Mouse (Mus musculus) layer of hippocampus, adult 11-12 months (tissue): ENCODE measurements around the gene Golga7b.

Source experiments
- DNase-seq: peaks from one replicate; pipeline ENCODE4 v3.0.0; 2022; ENCODE audit warnings: low spot score

The Golga7b gene

DNA sequence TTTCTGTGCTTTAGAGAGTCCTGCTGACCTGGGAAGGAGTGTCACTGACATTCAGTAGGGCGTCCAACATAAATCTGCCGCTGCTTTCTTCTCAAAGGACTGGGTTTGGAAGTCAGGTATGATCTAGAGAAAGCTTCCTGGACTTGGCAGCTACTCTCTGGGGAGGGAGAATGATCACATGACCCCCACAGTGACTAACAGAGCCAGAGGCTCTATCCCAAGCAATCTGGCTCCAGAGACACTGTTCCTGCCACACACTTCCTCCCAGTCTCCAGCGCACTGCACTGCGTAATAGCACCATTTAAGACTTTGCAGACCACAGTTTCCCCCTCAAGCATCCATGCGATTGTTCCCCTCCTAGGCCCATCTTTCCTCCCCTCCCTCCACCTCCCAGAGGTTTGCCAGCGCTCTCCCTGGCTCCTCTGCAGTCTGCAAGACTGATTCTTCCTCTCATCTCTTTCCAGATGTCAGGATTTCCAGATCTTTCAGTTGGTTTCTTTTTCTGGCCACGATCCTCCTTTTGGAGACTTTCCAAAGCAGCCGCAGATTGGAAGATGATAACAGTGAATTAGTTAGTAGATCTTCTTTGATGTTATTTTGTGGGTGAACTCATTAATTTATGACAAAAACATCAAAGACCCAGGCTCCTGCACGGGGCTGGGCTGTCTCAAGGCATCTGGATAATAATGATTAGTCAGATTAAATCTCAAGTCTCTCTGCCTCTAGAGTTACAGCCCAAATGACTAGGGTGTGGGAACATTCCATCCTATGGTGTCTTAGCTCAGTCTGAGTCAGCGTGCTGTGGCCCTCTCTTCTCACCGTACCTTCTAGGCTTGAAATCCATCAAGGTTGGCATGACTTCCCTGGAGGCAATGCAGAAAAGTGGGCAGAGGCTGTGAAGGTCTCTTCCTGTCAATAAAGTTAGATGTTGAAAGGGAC, 2.9 kb downstream of the Golga7b start:
- DNase-seq: no peak

DNA sequence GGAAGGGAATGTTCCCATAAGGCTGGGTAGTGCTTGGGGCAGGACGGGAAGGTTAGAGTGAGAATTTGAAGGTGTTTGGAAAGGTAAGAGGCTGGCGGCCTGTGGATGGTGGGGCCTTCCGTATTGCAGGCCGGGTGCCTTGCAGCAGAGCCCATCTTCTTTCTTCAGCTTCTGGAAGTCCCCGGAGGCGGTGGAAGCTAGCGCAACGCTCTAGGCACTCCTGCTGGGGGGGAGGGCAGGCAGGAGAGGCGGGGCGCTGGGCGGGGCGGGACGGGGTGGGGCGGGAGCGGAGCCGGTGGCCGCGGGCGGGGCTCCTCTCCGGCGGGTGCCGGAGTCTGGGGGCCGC, 8.0 kb downstream of the Golga7b start:
- DNase-seq: peak; percentile 43

DNA sequence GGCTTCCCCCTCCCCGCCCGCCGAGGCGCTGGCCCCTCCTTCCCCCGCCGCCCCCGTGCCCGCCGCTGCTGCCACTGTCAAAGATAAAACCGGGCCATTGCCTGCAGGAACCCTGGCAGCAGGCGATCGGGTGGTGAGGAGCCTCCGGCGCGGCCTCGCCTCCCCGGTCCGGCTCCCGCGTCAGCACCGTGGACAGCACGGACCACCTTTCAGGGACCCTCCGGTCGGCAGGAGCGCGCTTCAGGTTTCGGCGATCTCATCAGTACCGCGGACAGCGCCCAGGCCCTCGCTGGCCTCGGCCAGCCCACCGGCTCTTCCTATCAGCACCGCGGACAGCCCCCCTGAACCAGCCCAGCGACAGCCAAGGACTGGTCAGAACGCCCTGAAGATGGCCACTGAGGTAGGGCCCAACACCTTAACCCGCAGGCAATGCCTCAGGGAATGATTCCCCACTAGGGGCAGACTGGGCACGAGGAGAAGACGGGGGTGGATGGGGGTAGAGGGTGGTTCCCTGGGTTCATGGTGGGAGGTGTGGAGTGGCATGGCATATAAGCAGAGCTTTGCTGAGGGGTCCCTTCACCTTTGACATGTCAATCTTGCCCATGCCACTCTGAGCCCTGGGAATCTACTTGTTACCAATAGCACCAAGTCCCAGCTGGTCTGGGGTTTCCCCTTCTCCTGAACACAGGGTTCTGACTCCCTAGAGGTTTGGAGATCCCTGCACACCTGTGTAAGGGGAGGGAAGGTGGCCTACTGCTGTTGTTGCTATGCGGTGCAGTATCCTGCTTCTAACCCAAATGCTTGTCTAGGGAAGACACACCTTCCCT, 8.6 kb downstream of the Golga7b start:
- DNase-seq: peak; percentile 44

DNA sequence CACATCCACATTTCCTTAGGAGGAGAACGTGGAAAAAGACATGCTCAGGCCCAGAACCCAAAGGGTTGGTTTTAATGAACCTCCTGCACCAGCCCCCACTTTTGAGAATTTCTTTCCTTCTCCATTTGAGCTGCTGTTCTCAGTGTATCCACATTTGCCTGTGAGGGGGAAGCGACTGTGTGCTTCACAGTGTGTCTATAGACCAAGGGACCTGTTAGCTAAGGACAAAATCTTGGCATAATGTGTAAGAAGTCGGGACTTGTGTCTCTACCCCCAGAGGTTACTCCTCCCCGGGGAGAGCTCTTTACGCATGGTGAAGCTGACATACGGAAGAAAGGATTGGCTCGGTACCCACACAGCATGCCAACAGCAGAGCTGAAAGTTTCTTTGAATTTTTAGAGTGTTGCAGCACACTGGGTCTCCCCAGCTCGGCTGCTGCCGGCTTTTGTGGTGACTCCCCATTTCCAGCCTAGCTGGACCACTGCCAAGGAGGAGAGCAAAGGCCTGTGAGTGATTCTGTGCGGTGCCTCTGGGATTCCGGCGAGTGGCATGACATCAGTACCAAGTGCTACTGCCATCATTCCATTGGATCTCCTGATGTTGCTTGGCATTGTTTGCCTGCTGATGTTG, 9.4 kb downstream of the Golga7b start:
- DNase-seq: peak; percentile 40

DNA sequence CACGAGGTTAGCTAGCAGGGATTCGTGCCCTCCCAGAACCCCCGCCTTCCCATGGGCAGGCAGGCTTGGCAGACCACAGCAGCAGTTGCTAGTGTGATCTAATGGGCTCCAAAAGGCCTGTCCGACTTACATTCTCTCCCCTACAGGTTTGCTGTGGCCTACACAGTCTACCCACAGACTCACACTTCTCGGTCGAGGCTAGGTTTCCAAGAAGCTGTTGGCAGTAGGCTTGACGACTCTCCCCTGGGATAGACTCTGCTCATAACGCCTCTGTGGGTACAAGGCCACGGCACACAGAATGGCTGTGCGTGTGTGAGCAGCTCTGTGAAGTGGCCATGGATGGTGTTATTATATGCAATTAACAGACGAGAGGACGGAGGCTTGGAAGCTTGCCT, 9.9 kb downstream of the Golga7b start:
- DNase-seq: no peak

GRCm38 (mm10) chr19:42258031-42258430, 10.7 kb downstream of the Golga7b start:
- no peak for DNase-seq

GRCm38 (mm10) chr19:42258596-42258995, 11.2 kb downstream of the Golga7b start:
- no peak for DNase-seq

DNA sequence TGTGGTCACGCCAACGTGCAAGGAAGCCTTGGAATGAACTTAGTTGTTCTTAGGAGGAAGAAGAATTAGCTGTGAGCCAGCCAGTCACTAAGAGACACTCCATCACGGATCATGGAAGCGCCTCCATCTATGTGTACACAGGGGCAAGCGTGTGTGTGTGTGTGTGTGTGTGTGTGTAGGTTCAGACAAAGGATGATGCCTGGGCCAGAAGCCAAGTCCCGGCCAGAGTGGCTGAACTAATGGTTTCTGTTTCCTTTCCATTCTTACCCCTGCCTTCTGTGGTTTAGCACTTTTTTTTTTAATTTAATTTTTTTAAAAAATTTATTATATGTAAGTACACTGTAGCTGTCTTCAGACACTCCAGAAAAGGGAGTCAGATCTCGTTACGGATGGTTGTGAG, 13.1 kb downstream of the Golga7b start:
- DNase-seq: no peak

DNA sequence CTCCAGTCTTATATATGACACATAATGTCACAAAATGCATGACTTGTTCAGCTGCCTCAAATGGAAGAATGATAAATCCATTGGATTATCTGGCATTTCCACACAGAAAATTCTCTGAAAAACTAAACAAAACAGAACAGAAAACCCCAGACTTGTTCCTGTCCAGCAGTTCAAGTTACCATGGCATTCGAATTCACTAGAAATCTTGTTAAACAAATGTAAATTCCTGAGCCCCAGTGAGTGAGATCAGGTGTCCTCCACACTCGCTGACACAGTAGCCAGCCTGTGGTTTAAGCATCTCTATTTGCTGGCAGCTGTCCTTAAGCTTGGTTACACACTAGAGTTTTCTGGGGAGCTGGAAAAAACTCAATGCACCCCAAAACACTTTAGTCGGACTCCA, 16.1 kb downstream of the Golga7b start:
- no peak for DNase-seq

DNA sequence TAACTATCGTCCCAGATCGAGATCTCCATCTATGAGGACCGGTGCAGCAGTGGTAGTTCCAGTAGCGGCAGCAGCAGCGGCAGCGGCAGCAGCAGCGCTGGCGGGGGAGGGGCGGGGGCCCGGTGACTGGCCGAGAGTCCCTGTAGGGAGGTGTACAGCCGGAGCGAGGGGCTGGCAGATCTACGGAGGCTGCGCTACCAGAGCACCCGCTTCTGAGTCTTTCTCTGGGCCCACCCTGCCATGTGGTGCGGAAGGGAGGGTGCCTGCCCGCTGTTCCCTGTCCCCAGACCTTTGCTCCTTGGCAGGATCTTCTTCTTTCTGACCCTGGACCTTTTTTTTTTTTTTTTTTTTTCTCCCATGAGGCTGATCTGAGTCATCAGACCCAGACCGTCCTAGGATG, 21.0 kb downstream of the Golga7b start:
- no peak for DNase-seq

GRCm38 (mm10) chr19:42270119-42270518, 22.7 kb downstream of the Golga7b start:
- DNase-seq: no peak

DNA sequence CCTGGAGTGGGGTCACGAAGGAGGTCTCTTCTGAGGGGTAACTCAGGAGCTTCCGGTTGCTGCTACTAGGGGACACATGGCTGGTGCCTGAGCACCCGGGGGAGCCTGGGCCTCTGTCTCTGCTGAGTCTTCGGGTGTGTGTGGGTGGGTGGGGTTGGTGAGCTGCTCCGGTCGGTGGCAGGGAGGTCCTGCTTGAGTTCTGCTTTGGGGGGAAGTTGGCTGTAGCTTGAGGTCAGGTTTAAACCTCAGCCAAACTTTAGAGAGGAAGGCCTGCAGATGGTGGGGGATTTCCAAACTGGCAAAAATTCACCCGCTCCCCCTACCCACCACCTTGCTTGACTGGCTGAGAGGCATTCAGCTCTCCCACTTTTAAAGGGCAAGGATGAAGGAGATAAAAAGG, 23.8 kb downstream of the Golga7b start:
- no peak for DNase-seq

DNA sequence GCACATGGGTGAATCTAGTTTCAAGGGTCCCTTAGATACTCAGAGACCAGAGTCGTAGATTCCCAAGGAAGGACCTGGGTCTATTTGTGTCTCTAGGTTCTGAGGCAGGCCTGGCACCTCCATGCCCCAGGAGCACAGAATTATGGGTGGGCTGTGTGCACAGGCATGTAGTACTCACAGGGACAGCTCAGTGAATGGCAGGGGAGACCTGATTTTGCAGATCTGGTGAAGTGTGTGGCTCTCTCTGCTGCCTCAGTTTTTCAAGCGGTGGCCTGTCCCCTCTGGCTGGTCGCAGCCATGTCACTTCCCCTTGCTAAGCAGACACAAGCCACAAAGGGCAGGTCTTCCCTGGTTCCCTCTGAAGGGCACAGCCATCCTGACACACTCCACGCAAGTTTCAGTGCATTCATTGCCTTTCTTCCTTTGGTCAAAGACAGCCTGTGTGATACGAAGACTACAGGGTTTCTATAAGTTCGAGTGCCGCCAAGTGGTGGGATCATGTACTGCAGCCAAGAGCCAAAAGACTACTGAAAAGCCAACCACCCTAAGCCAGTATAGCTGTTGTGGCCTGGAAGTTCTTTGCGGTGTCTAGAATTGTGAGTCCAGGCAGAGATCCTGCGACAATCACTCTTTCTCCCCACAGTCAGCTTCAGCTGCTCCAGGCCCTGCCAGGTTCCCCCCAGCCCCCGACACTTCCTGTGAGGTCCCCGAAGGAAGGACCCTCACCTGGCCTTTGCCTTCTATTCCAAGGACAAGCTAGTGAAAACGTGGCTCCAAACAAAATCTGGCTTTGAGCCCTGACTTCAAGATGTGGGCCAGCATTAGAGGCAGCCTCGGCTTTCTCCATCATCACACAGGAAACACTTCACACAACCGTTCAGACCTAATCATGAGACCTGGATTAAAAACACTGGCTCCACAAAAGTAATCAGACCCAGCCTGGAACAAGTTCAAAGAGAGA, 24.9 kb downstream of the Golga7b start:
- DNase-seq: peak; percentile 94

- no peak for DNase-seq
These were observed 29.9 kb downstream of the Golga7b start for GRCm38 (mm10) chr19:42277288-42277687.

DNA sequence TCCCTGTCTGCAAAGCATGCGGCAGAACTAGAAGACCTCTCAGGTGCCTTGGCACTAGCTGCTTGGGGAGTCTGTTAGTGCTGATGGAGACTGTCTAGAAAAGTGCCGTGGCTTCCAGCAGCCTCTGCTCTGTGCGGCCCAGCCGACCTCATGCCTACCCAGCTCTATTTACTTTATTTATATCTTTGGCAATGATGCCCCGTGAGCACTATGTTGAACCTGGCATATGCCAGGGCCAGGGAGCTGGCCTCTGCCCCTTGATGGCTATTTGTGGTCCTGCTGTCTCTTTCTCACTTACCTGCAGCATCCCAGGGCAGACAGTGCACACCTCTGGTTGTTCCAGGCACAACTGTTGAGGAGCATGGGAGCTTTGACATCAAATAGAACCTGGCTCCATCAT, 31.1 kb downstream of the Golga7b start:
- no peak for DNase-seq

DNA sequence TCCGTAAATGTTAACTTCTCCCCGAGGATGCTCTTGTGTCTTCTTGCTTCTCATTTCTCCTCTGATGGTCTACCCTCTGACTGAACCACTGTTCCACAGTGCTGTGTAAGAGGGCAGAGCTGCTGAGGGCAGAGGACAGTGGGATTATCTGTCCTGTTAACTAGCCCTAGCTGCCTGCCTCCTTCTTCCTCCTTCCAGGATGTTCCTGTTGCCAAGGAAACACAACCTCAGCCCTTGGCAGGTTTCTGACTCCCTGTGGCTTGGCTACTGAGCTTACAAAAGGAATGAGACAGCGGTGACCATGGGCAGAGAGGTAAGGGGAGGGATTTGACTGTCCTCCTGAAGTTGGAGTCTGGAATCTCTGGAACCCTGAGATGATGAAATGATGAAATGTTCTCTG, 32.2 kb downstream of the Golga7b start:
- DNase-seq: no peak

DNA sequence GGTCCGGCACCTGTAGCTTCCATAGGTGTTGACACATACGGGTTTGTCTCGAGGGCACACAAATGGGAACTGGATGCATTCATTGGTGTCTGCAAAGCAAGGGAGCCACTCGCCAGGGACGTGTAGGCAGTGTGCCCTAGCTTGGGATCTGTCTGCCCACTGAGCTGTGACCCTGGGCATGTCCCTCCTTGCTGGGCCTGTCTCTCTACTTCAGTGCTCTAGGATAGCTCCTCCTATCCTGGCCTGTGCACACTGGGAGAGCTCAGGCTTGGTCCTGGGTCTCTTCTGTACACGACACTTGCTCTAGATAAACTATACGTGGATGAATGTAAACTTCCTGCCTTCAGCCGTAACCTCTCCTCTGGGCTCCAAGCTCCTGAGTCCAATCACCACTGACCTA, 36.8 kb downstream of the Golga7b start:
- DNase-seq: no peak

DNA sequence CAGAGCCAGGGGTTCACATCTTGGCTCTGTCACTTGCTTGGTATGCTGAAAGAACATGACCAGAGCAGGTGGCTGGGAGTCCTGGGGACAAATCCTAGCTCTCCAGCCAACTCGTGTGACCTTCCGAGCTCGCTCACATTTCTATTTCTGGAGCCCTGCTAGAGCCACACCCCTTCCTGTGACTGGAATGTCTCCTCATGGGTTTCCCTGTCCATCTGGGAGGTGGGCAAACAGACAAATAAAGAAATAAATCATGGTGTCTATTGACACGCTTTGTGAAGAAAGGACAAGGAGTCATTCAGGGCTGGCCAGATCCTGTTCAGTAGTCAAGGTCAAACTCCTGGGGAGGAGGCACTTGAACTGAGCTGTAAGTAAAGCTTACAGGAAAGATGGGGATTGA, 41.0 kb downstream of the Golga7b start:
- no peak for DNase-seq

DNA sequence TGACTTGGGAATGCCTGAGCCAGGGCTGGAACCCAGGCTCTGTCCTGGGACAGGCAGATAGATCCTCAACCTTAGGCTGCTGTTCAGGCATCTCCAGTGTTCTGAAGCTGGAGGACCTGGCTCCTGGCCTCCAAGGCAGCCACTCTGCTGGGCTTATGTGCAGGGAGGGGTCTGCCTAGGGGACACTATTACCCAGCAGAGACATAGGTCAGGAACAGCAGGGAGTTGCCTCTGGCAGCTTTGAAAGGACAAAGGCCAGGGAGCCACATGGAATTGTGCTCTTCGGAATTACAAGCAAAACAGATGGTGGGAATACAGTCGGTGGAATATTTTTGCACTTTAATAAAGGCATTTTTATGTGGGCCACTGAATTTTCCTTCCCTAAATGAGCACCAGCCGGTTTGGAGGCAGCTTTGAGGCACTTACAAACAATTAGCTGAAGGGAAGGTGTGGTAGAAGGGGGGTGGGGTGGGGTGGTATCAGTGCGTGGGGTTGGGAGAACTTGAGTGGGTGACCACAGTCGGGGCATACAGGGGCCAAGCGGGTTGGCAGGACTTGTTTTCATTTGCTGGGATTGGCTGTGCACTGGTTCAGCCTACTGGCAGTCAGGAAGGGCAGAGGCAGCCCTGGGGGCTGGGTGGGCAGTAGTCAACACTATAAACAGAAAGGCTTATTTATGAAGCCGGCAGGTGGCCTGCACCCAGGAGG, 43.7 kb downstream of the Golga7b start:
- peak; percentile 25 for DNase-seq

GRCm38 (mm10) chr19:42292106-42292505, 44.7 kb downstream of the Golga7b start:
- no peak for DNase-seq

DNA sequence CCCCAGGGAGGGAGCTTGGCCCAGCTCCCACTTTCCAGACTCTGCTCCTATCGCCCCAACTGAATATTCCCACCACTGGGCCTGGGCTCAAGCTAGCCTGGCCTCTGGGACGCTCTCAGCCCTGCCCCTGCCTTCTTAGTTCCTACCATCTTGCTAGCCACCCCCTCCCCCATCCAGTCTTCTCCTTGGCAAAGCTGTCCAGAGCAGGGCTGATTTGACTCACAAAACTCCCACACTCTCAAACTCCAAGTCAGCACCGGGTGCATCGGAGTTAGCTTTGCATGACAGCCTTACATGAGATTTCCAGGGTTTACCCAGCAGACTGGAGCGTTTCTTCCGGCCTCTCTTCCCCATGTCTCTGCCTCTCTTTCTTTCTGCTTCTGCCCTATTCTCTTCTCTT, 45.8 kb downstream of the Golga7b start:
- DNase-seq: no peak
